Mouse (Mus musculus) cortical plate, adult 2 months (tissue): ENCODE results near the gene D230025D16Rik.

Experiments used
- CTCF ChIP-seq: fragments of 200-500 bp; IDR thresholded peaks from 2 replicates; pipeline ENCODE4 v1.5.1; 2011; ENCODE audit warnings: mild to moderate bottlenecking, control low read depth, low read length; ENCODE audit not compliant: insufficient read depth; ENCODE audit errors: extremely low read depth
- POLR2A ChIP-seq: fragments of 200-500 bp; IDR thresholded peaks from 2 replicates; pipeline ENCODE4 v1.6.1; 2011; ENCODE audit warnings: mild to moderate bottlenecking, low read length, control low read depth; ENCODE audit not compliant: insufficient read depth; ENCODE audit errors: extremely low read depth

DNA sequence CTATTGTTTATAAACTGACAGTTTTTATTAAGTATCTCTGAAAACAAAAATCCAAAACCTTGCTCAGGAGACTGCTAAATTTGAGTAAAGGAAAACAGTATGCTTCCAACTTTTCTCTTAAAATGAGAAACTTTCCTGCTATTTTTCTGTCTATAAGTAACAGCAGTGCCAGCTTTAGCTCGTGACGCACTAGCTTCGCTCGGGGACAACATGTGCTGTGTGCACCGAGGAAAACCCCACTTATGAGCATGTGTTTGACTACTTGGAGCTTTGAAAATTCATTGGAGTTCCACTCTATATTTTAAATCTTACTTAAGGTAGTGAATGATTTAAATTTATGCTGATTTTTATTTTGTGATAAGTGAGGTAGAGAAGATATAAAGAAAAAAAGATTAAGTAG is 32.8 kb upstream of the D230025D16Rik start:
- TF ChIP-seq CTCF (no peak), POLR2A (no peak)
